Mouse (Mus musculus) erythroblast, embryonic 14.5 days (primary cell): ENCODE data around the gene Lmbrd1.

Source experiments
- GATA1 ChIP-seq: IDR thresholded peaks from 2 replicates; pipeline ENCODE4 v1.6.1; 2012; ENCODE audit warnings: low read length, inconsistent platforms, mixed read lengths
- TAL1 ChIP-seq: IDR thresholded peaks from 3 replicates; pipeline ENCODE4 v1.6.1; 2012; ENCODE audit warnings: low read length, inconsistent platforms, mixed read lengths

DNA sequence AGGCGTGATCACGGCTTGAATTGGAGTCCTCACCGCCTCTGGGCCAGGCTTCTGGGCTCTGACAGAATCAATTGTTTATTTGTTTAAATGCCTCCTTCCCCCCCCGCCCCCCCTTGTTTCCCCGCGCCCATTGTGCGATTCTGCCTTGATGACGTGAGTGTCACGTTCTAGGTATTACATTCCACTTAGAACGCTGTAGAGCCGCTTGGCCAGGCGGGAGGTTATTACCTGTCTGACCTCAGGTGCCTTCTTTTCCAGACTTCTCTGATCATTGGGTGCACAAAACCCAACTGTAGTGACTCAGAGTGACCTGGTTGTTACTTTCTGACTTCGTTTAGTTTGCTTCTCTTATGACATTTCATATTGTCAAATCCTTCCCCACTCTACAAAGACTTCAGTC lies 641 bp downstream of the Lmbrd1 start:
- no peak for TF ChIP-seq TAL1
- no peak for TF ChIP-seq GATA1
